Mouse (Mus musculus) hindbrain, embryonic 16.5 days (tissue): ENCODE data around the gene Uqcr11. TPM values are rescaled to one million over a fixed set of nuclear protein-coding genes. Genes with fewer than 3 reads are reported as not detected.

Experiments used
- ATAC-seq: fragments of 200-750 bp; cut with Nextera tagmentation; 2 replicates; pipeline ENCODE4 v1.8.0; 2017; ENCODE audit warnings: moderate TSS enrichment, moderate library complexity
- H3K27ac ChIP-seq: fragments of 300-500 bp; sonication (generic); 2 replicates; pipeline ENCODE4 v1.5.1; 2014; ENCODE audit warnings: low read depth, mild to moderate bottlenecking, control low read depth, low read length, moderate library complexity
- H3K27me3 ChIP-seq: fragments of 300-500 bp; sonication (generic); replicated peaks from 2 replicates; pipeline ENCODE4 v1.6.1; 2014; ENCODE audit warnings: low read length; ENCODE audit not compliant: control insufficient read depth, insufficient read depth
- H3K36me3 ChIP-seq: fragments of 300-500 bp; sonication (generic); 2 replicates; pipeline ENCODE4 v1.6.1; 2014; ENCODE audit warnings: mild to moderate bottlenecking, low read length, moderate library complexity, mixed read lengths; ENCODE audit not compliant: control insufficient read depth, insufficient read depth
- H3K4me1 ChIP-seq: fragments of 300-500 bp; sonication (generic); 2 replicates; pipeline ENCODE4 v1.6.1; 2014; ENCODE audit warnings: low read depth, low read length; ENCODE audit not compliant: control insufficient read depth, insufficient read depth
- H3K4me2 ChIP-seq: fragments of 300-500 bp; sonication (generic); 2 replicates; pipeline ENCODE4 v1.6.1; 2014; ENCODE audit warnings: mild to moderate bottlenecking, low read length, control low read depth, moderate library complexity
- H3K4me3 ChIP-seq: fragments of 300-500 bp; sonication (generic); 2 replicates; pipeline ENCODE4 v1.5.1; 2014; ENCODE audit warnings: mild to moderate bottlenecking, low read length, control low read depth, moderate library complexity
- H3K9ac ChIP-seq: fragments of 300-500 bp; sonication (generic); 2 replicates; pipeline ENCODE4 v1.6.1; 2014; ENCODE audit warnings: low read depth, mild to moderate bottlenecking, control low read depth, low read length, moderate library complexity
- H3K9me3 ChIP-seq: fragments of 300-500 bp; sonication (generic); 2 replicates; pipeline ENCODE4 v1.6.1; 2014; ENCODE audit warnings: mild to moderate bottlenecking, low read length, moderate library complexity; ENCODE audit not compliant: control insufficient read depth
- WGBS: fragments of 180-500 bp; shearing (Covaris S2); extraction: QIAGEN DNeasy Blood & Tissue Kit; methylation state at CpG from one replicate; pipeline ENCODE4 v1.1.7; 2014; 5-methylcytosine and 5-hydroxymethylcytosine counted together
- polyA plus RNA-seq: library from polyadenylated mRNA; unstranded; fragments of >200 nt; fragmentation: Nextera tagmentation; extraction: Ambion mirVana; gene quantifications from 2 replicates; pipeline ENCODE4 v1.2.1, GENCODE M21; 2015

Gene Uqcr11
- polyA plus RNA-seq, 1 experiment from 2014 or later: 759 TPM

- peaks cover 37% of the 10 kb centered on the region for H3K36me3 ChIP-seq
- no peaks in the 10 kb centered on the region for H3K27me3 ChIP-seq
- ATAC-seq: no peak
- peaks cover 16% of the 10 kb centered on the region for H3K4me1 ChIP-seq
- WGBS: 50% methylated on average over 4 of the region's 4 CpGs
- H3K4me2 ChIP-seq: no peak overlapping the region
- no peak overlapping the region for H3K4me3 ChIP-seq
- no peaks in the 10 kb centered on the region for H3K9me3 ChIP-seq
- H3K27ac ChIP-seq: no peak overlapping the region
- H3K9ac ChIP-seq: no peak overlapping the region
Observed at GRCm38 (mm10) chr10:80407924-80408323, 1.3 kb upstream of the Uqcr11 start.

- Histone ChIP-seq H3K9ac (peak overlapping the region; percentile 83), H3K4me2 (peak overlapping the region; percentile 97), H3K4me1 (peaks cover 16% of the 10 kb centered on the region), H3K36me3 (peaks cover 25% of the 10 kb centered on the region), H3K27me3 (no peaks in the 10 kb centered on the region), H3K4me3 (peak overlapping the region; percentile 77), H3K9me3 (no peaks in the 10 kb centered on the region), H3K27ac (no peak overlapping the region)
- no peak for ATAC-seq
- 55% methylated on average over 10 of the region's 10 CpGs for WGBS
Observed at GRCm38 (mm10) chr10:80405481-80406173, 1.0 kb downstream of the Uqcr11 start.

- no peak for ATAC-seq
- WGBS: 91% methylated on average over 4 of the region's 4 CpGs
- no peak overlapping the region for H3K4me3 ChIP-seq
Observed at GRCm38 (mm10) chr10:80403044-80403692, 3.5 kb downstream of the Uqcr11 start.

GRCm38 (mm10) chr10:80400704-80401161, 5.9 kb downstream of the Uqcr11 start:
- no peak for ATAC-seq
- peaks cover 18% of the 10 kb centered on the region for H3K36me3 ChIP-seq
- H3K4me2 ChIP-seq: peak overlapping the region; percentile 82
- no peak overlapping the region for H3K4me3 ChIP-seq
- WGBS: 85% methylated on average over 4 of the region's 4 CpGs
- H3K9ac ChIP-seq: peak overlapping the region; percentile 72
- H3K9me3 ChIP-seq: no peaks in the 10 kb centered on the region
- H3K4me1 ChIP-seq: peaks cover 24% of the 10 kb centered on the region
- H3K27ac ChIP-seq: peak overlapping the region; percentile 80
- no peaks in the 10 kb centered on the region for H3K27me3 ChIP-seq

More at GRCm38 (mm10) chr10:80403044-80403692, 3.5 kb downstream of the Uqcr11 start:
- H3K36me3 ChIP-seq: peaks cover 18% of the 10 kb centered on the region
- H3K4me2 ChIP-seq: no peak overlapping the region
- H3K9ac ChIP-seq: no peak overlapping the region
- H3K9me3 ChIP-seq: no peaks in the 10 kb centered on the region
- no peak overlapping the region for H3K27ac ChIP-seq
- H3K4me1 ChIP-seq: peaks cover 22% of the 10 kb centered on the region
- no peaks in the 10 kb centered on the region for H3K27me3 ChIP-seq

GRCm38 (mm10) chr10:80399973-80400703, 6.5 kb downstream of the Uqcr11 start:
- peak overlapping the region; percentile 82 for H3K4me2 ChIP-seq
- 15% methylated on average over 17 of the region's 17 CpGs for WGBS
- H3K9ac ChIP-seq: peak overlapping the region; percentile 72
- H3K27ac ChIP-seq: peak overlapping the region; percentile 80
- no peaks in the 10 kb centered on the region for H3K27me3 ChIP-seq
- peaks cover 21% of the 10 kb centered on the region for H3K36me3 ChIP-seq
- peak overlapping the region; percentile 74 for H3K4me3 ChIP-seq
- H3K4me1 ChIP-seq: peaks cover 19% of the 10 kb centered on the region
- no peaks in the 10 kb centered on the region for H3K9me3 ChIP-seq
- ATAC-seq: no peak

GRCm38 (mm10) chr10:80399191-80399972, 7.2 kb downstream of the Uqcr11 start, which contains the start of gene Mbd3:
TSS of gene Mbd3 (minus strand) at chr10:80399550.
- peak; percentile 97 for ATAC-seq
- Histone ChIP-seq H3K36me3 (peaks cover 29% of the 10 kb centered on the region), H3K27ac (peak within 1 kb of the TSS; percentile 100), H3K27me3 (no peaks in the 10 kb centered on the region), H3K9me3 (no peaks in the 10 kb centered on the region), H3K4me1 (peaks cover 17% of the 10 kb centered on the region), H3K4me3 (peak within 1 kb of the TSS; percentile 74), H3K4me2 (peak within 1 kb of the TSS; percentile 82), H3K9ac (peak within 1 kb of the TSS; percentile 91)
- under 1% methylated on average over 82 of the region's 82 CpGs for WGBS

GRCm38 (mm10) chr10:80398719-80399190, 7.9 kb downstream of the Uqcr11 start:
- no peaks in the 10 kb centered on the region for H3K27me3 ChIP-seq
- H3K4me2 ChIP-seq: peak overlapping the region; percentile 81
- H3K27ac ChIP-seq: peak overlapping the region; percentile 100
- H3K4me1 ChIP-seq: peaks cover 17% of the 10 kb centered on the region
- H3K36me3 ChIP-seq: peaks cover 32% of the 10 kb centered on the region
- H3K4me3 ChIP-seq: peak overlapping the region; percentile 74
- 0% methylated on average over 51 of the region's 59 CpGs for WGBS
- ATAC-seq: peak; percentile 80
- peak overlapping the region; percentile 91 for H3K9ac ChIP-seq
- no peaks in the 10 kb centered on the region for H3K9me3 ChIP-seq

GRCm38 (mm10) chr10:80398174-80398535, 8.5 kb downstream of the Uqcr11 start:
- ATAC-seq: no peak
- peaks cover 30% of the 10 kb centered on the region for H3K36me3 ChIP-seq
- H3K9me3 ChIP-seq: no peaks in the 10 kb centered on the region
- peak overlapping the region; percentile 77 for H3K9ac ChIP-seq
- peak overlapping the region; percentile 74 for H3K4me3 ChIP-seq
- WGBS: 0% methylated on average over 1 of the region's 1 CpGs
- no peaks in the 10 kb centered on the region for H3K27me3 ChIP-seq
- H3K4me1 ChIP-seq: peaks cover 17% of the 10 kb centered on the region
- H3K4me2 ChIP-seq: peak overlapping the region; percentile 81
- peak overlapping the region; percentile 100 for H3K27ac ChIP-seq
